Mouse (Mus musculus) MEL (cell line): ENCODE data around the gene Gfy. TPM values are rescaled to one million over a fixed set of nuclear protein-coding genes. Genes with fewer than 3 reads are reported as not detected.

Experiments
- DNase-seq: peaks from one replicate; pipeline ENCODE4 v3.0.0; 2011; ENCODE audit warnings: low read depth, low spot score
- H3K27ac ChIP-seq: 2 replicates; pipeline ENCODE4 v1.5.1; 2012; ENCODE audit warnings: low read depth, mild to moderate bottlenecking, control low read depth, low read length, moderate library complexity; ENCODE audit not compliant: control insufficient read depth
- H3K27me3 ChIP-seq, 2 experiments: fragments of 150-350 bp in 1 of 2; sonication (generic) in 1 of 2; 2 replicates each; pipeline ENCODE4 v1.6.1; 2012; ENCODE audit warnings: low read length in 2 of 2, mild to moderate bottlenecking in 2 of 2, improper control_type of control experiment in 1 of 2, moderate library complexity in 1 of 2; ENCODE audit not compliant: insufficient read depth in 2 of 2, control insufficient read depth in 1 of 2
- H3K36me3 ChIP-seq, 2 experiments: 2 replicates each; pipeline ENCODE4 v1.6.1; 2012 to 2014; ENCODE audit warnings: low read length in 2 of 2, improper control_type of control experiment in 1 of 2, inconsistent platforms in 1 of 2, mild to moderate bottlenecking in 1 of 2; ENCODE audit not compliant: insufficient read depth in 2 of 2, control insufficient read depth in 1 of 2
- H3K4me1 ChIP-seq, 2 experiments: fragments of 150-350 bp in 1 of 2; sonication (generic) in 1 of 2; 2 replicates each; pipeline ENCODE4 v1.6.1; 2012; ENCODE audit warnings: low read length in 2 of 2, improper control_type of control experiment in 1 of 2, mild to moderate bottlenecking in 1 of 2; ENCODE audit not compliant: insufficient read depth in 2 of 2, control insufficient read depth in 1 of 2
- H3K4me3 ChIP-seq, 2 experiments: fragments of 150-350 bp in 1 of 2; sonication (generic) in 1 of 2; 2 replicates each; pipeline ENCODE4 v1.5.1; 2012; ENCODE audit warnings: low read depth in 2 of 2, low read length in 2 of 2, mild to moderate bottlenecking in 2 of 2, moderate library complexity in 2 of 2, control low read depth in 1 of 2, improper control_type of control experiment in 1 of 2; ENCODE audit not compliant: control insufficient read depth in 1 of 2, insufficient read depth in 1 of 2
- H3K79me2 ChIP-seq: 2 replicates; pipeline ENCODE4 v1.6.1; 2012; ENCODE audit warnings: mild to moderate bottlenecking, low read length, moderate library complexity; ENCODE audit not compliant: control insufficient read depth, poor library complexity, insufficient read depth
- H3K9ac ChIP-seq: 2 replicates; pipeline ENCODE4 v1.6.1; 2012; ENCODE audit warnings: low read depth, mild to moderate bottlenecking, control low read depth, low read length, moderate library complexity; ENCODE audit not compliant: control insufficient read depth, poor library complexity, severe bottlenecking
- H3K9me3 ChIP-seq: fragments of 150-350 bp; sonication (generic); replicated peaks from 2 replicates; pipeline ENCODE4 v1.6.1; 2012; ENCODE audit warnings: mild to moderate bottlenecking, low read length, improper control_type of control experiment, moderate library complexity; ENCODE audit not compliant: insufficient read depth
- BHLHE40 ChIP-seq: IDR thresholded peaks from 2 replicates; pipeline ENCODE4 v1.6.1; 2012; ENCODE audit warnings: low read depth, mild to moderate bottlenecking, inconsistent platforms, low read length, improper control_type of control experiment, borderline replicate concordance
- CHD2 ChIP-seq: IDR thresholded peaks from 2 replicates; pipeline ENCODE4 v1.6.1; 2011; ENCODE audit warnings: low read length, improper control_type of control experiment
- CTCF ChIP-seq, 3 experiments: IDR thresholded peaks in 2 of 3; conservative IDR thresholded peaks in 1 of 3; 2 replicates each; pipeline ENCODE4 v1.5.1; 2011 to 2012; ENCODE audit warnings: low read length in 3 of 3, low read depth in 2 of 3, mild to moderate bottlenecking in 2 of 3, improper control_type of control experiment in 1 of 3, inconsistent platforms in 1 of 3, mixed read lengths in 1 of 3, moderate library complexity in 1 of 3; ENCODE audit not compliant: control insufficient read depth in 1 of 3, insufficient read depth in 1 of 3, poor library complexity in 1 of 3, severe bottlenecking in 1 of 3
- E2F4 ChIP-seq: IDR thresholded peaks from 2 replicates; pipeline ENCODE4 v1.6.1; 2011; ENCODE audit warnings: low read depth, low read length, improper control_type of control experiment, borderline replicate concordance
- EP300 ChIP-seq, 2 experiments: IDR thresholded peaks; 2 replicates each; pipeline ENCODE4 v1.6.1; 2011; ENCODE audit warnings: improper control_type of control experiment in 2 of 2, low read length in 2 of 2, low read depth in 1 of 2, mild to moderate bottlenecking in 1 of 2
- ETS1 ChIP-seq: IDR thresholded peaks from 2 replicates; pipeline ENCODE4 v1.6.1; 2012; ENCODE audit warnings: low read depth, mild to moderate bottlenecking, inconsistent platforms, low read length, improper control_type of control experiment, moderate library complexity
- GABPA ChIP-seq: IDR thresholded peaks from 2 replicates; pipeline ENCODE4 v1.6.1; 2012; ENCODE audit warnings: low read depth, mild to moderate bottlenecking, inconsistent platforms, low read length, improper control_type of control experiment, moderate library complexity
- GATA1 ChIP-seq: IDR thresholded peaks from 2 replicates; pipeline ENCODE4 v1.6.1; 2011; ENCODE audit warnings: low read depth, low read length, improper control_type of control experiment
- HCFC1 ChIP-seq: IDR thresholded peaks from 2 replicates; pipeline ENCODE4 v1.6.1; 2012; ENCODE audit warnings: low read depth, mild to moderate bottlenecking, inconsistent platforms, low read length, improper control_type of control experiment, moderate library complexity
- JUND ChIP-seq: IDR thresholded peaks from 2 replicates; pipeline ENCODE4 v1.6.1; 2011; ENCODE audit warnings: low read depth, mild to moderate bottlenecking, improper control_type of control experiment, low read length
- KAT2A ChIP-seq: conservative IDR thresholded peaks from 2 replicates; pipeline ENCODE4 v1.6.1; 2012; ENCODE audit warnings: low read depth, low read length, improper control_type of control experiment, inconsistent platforms
- MAFK ChIP-seq: IDR thresholded peaks from 2 replicates; pipeline ENCODE4 v1.6.1; 2011; ENCODE audit warnings: low read depth, mild to moderate bottlenecking, low read length, improper control_type of control experiment, borderline replicate concordance
- MAX ChIP-seq: IDR thresholded peaks from 2 replicates; pipeline ENCODE4 v1.6.1; 2011; ENCODE audit warnings: low read length, improper control_type of control experiment
- MAZ ChIP-seq: IDR thresholded peaks from 2 replicates; pipeline ENCODE4 v1.6.1; 2012; ENCODE audit warnings: low read depth, mild to moderate bottlenecking, inconsistent platforms, low read length, improper control_type of control experiment
- MXI1 ChIP-seq: IDR thresholded peaks from 2 replicates; pipeline ENCODE4 v1.6.1; 2011; ENCODE audit warnings: mild to moderate bottlenecking, low read depth, low read length, improper control_type of control experiment
- NRF1 ChIP-seq: IDR thresholded peaks from 2 replicates; pipeline ENCODE4 v1.6.1; 2014; ENCODE audit warnings: low read depth, mild to moderate bottlenecking, inconsistent platforms, low read length, improper control_type of control experiment, moderate library complexity; ENCODE audit not compliant: poor library complexity, insufficient read depth, severe bottlenecking
- POLR2AphosphoS5 ChIP-seq: IDR thresholded peaks from 2 replicates; pipeline ENCODE4 v1.6.1; 2012; ENCODE audit warnings: low read depth, borderline replicate concordance, mild to moderate bottlenecking, inconsistent platforms, low read length, moderate library complexity, mixed read lengths
- RAD21 ChIP-seq: IDR thresholded peaks from 2 replicates; pipeline ENCODE4 v1.6.1; 2011; ENCODE audit warnings: mild to moderate bottlenecking, low read depth, low read length, improper control_type of control experiment
- RCOR1 ChIP-seq: IDR thresholded peaks from 2 replicates; pipeline ENCODE4 v1.6.1; 2012; ENCODE audit warnings: low read depth, mild to moderate bottlenecking, inconsistent platforms, low read length, improper control_type of control experiment
- SIN3A ChIP-seq: IDR thresholded peaks from 2 replicates; pipeline ENCODE4 v1.6.1; 2012; ENCODE audit warnings: low read length, improper control_type of control experiment, inconsistent platforms
- TAL1 ChIP-seq: IDR thresholded peaks from 2 replicates; pipeline ENCODE4 v1.6.1; 2012; ENCODE audit warnings: mild to moderate bottlenecking, inconsistent platforms, low read length, moderate library complexity, mixed read lengths
- UBTF ChIP-seq: IDR thresholded peaks from 2 replicates; pipeline ENCODE4 v1.6.1; 2012; ENCODE audit warnings: low read depth, mild to moderate bottlenecking, inconsistent platforms, low read length, improper control_type of control experiment, moderate library complexity, borderline replicate concordance; ENCODE audit not compliant: insufficient read depth
- ZC3H11A ChIP-seq: IDR thresholded peaks from 2 replicates; pipeline ENCODE4 v1.6.1; 2012; ENCODE audit warnings: low read depth, mild to moderate bottlenecking, inconsistent platforms, low read length, improper control_type of control experiment
- ZKSCAN1 ChIP-seq: IDR thresholded peaks from 2 replicates; pipeline ENCODE4 v1.6.1; 2012; ENCODE audit warnings: low read depth, mild to moderate bottlenecking, inconsistent platforms, low read length, improper control_type of control experiment, moderate library complexity
- ZMIZ1 ChIP-seq: IDR thresholded peaks from 2 replicates; pipeline ENCODE4 v1.6.1; 2012; ENCODE audit warnings: low read depth, mild to moderate bottlenecking, inconsistent platforms, low read length, improper control_type of control experiment, moderate library complexity
- ZNF384 ChIP-seq: IDR thresholded peaks from 2 replicates; pipeline ENCODE4 v1.6.1; 2012; ENCODE audit warnings: low read depth, mild to moderate bottlenecking, inconsistent platforms, low read length, improper control_type of control experiment
- polyA plus RNA-seq, 2 experiments: library from polyadenylated mRNA; stranded (reverse) in 1 of 2; unstranded in 1 of 2; fragments of >175 nt in 1 of 2; fragments of >200 nt in 1 of 2; gene quantifications; 2 replicates each; pipeline versions ENCODE4 v1.2.1 to v1.2.4; 2012; ENCODE audit warnings: low replicate concordance in 2 of 2, low read depth in 1 of 2; ENCODE audit not compliant: insufficient read length in 2 of 2, insufficient read depth in 1 of 2, missing spikeins in 1 of 2
- total RNA-seq: library from RNA; depleted of rRNA; stranded (reverse); fragments of 300-350 nt; gene quantifications from 2 replicates; pipeline ENCODE4 v1.2.3, GENCODE M21; 2012

The Gfy gene
- total and polyA plus RNA-seq, 3 experiments = not detected

DNA sequence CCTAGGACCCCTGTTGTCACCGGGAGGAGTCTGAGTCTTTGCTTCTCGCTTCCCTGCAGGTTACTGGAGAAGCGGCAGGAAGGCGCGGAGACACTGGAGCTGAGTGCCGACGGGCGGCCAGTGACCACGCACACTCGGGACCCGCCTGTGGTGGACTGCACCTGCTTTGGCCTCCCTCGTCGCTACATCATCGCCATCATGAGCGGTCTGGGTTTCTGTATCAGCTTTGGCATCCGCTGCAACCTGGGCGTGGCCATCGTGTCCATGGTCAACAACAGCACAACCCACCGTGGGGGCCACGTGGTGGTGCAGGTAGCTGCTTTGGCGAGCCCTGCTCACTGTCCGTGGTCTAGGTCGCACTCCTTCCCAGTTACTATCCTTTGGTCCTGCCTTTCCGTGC, 10.7 kb downstream of the Gfy start:
- no peak overlapping the region for H3K9ac ChIP-seq
- no peaks in the 10 kb centered on the region for H3K4me1 ChIP-seq
- peaks cover 4 to 9% of the 10 kb centered on the region in 2 experiments for H3K27me3 ChIP-seq
- H3K79me2 ChIP-seq = no peaks in the 10 kb centered on the region
- TF ChIP-seq MAX (no peak), GATA1 (no peak), MAZ (no peak), MAFK (no peak), SIN3A (no peak), RCOR1 (no peak), GABPA (no peak), HCFC1 (no peak), EP300 (IDR thresholded peaks at IDR 0.05; ENCODE audit: low read depth in 1 of 2, low read length in 2 of 2) (no peak), POLR2AphosphoS5 (no peak), ZNF384 (no peak), KAT2A (no peak), JUND (no peak), E2F4 (no peak)
- no peak overlapping the region for H3K27ac ChIP-seq
- H3K36me3 ChIP-seq = no peaks in the 10 kb centered on the region
- H3K4me3 ChIP-seq = no peak overlapping the region
- no peaks in the 10 kb centered on the region for H3K9me3 ChIP-seq
- DNase-seq = no peak

DNA sequence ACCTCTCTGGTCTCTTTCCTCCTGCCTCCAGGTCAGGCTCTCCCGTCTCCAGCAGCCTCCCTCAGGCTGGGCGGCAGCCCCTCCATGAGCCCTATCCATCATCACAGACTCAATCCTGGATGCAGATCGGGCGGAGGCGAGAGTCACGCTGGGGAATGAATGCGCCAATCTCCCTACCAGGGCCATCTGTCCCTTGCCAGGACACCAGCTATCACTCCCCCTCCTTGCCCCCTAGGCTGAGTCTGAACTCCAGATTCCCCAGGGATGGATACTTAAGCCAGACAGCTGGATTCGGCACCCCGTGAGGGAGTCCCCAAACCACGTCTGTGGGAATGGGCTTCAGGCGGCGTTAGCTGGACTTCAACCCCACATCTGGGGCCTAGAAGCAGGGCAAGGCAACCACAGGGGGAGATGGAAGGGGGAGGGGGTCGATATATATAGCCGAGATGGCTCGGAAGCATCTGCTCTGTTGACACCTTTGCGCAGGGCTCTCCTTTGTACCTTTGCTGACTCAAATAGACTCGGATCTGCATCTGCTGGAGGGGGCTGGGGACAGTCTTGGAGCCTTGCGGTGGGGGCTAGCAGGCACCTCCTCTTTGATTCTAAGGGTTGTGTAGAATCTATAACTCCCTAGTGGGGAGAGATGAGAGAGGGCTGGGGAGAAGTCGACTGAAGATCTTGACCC, 11.5 kb downstream of the Gfy start:
- no peak overlapping the region for H3K4me3 ChIP-seq
- no peak overlapping the region for H3K27ac ChIP-seq
- H3K9me3 ChIP-seq = no peaks in the 10 kb centered on the region
- H3K36me3 ChIP-seq = no peaks in the 10 kb centered on the region
- no peak for TF ChIP-seq ZC3H11A
- no peak for TF ChIP-seq JUND
- TF ChIP-seq E2F4 = no peak
- TF ChIP-seq ETS1 = no peak
- no peak for TF ChIP-seq GABPA
- TF ChIP-seq BHLHE40 = no peak
- TF ChIP-seq ZKSCAN1 = no peak
- TF ChIP-seq CHD2 = no peak
- no peak for TF ChIP-seq RAD21
- TF ChIP-seq UBTF = no peak
- TF ChIP-seq ZMIZ1 = no peak
- no peak for TF ChIP-seq NRF1
- no peak for TF ChIP-seq CTCF (IDR thresholded peaks at IDR 0.05 in 2 of 3, conservative IDR thresholded peaks at IDR 0.05 in 1 of 3; ENCODE audit: control insufficient read depth in 1 of 3, insufficient read depth in 1 of 3, low read depth in 2 of 3, low read length in 3 of 3, poor library complexity in 1 of 3, severe bottlenecking in 1 of 3)
- no peak for TF ChIP-seq TAL1
- no peak for TF ChIP-seq MAZ
- TF ChIP-seq MXI1 = no peak
- no peaks in the 10 kb centered on the region for H3K79me2 ChIP-seq
- no peak overlapping the region for H3K9ac ChIP-seq
- no peaks in the 10 kb centered on the region for H3K4me1 ChIP-seq
- no peak for DNase-seq
- H3K27me3 ChIP-seq = peaks cover 4 to 9% of the 10 kb centered on the region in 2 experiments
